Mouse (Mus musculus) E14TG2a.4 (cell line): Measurements from ENCODE around the gene Adora3.
"Not testable (repeated sequence)": the region's sequence is repeated elsewhere in the genome, so short reads cannot be mapped to it uniquely, and the experiment has no call there.

ENCODE experiments used
- H3K27me3 ChIP-seq: 2 replicates; pipeline ENCODE4 v1.6.1; 2014; ENCODE audit warnings: low read length, control low read depth; ENCODE audit not compliant: insufficient read depth
- H3K36me3 ChIP-seq: 2 replicates; pipeline ENCODE4 v1.6.1; 2014; ENCODE audit warnings: low read length, control low read depth; ENCODE audit not compliant: insufficient read depth
- H3K4me1 ChIP-seq: replicated peaks from 2 replicates; pipeline ENCODE4 v1.6.1; 2014; ENCODE audit warnings: low read depth, low read length, control low read depth
- H3K4me3 ChIP-seq: replicated peaks from 2 replicates; pipeline ENCODE4 v1.5.1; 2014; ENCODE audit warnings: mild to moderate bottlenecking, low read length
- H3K9me3 ChIP-seq: 2 replicates; pipeline ENCODE4 v1.6.1; 2014; ENCODE audit warnings: low read length, control low read depth
- CTCF ChIP-seq: conservative IDR thresholded peaks from 2 replicates; pipeline ENCODE4 v1.5.1; 2014; ENCODE audit warnings: low read length
- NANOG ChIP-seq: IDR thresholded peaks from 2 replicates; pipeline ENCODE4 v1.6.1; 2014; ENCODE audit warnings: borderline replicate concordance, low read length, mixed read lengths
- POU5F1 ChIP-seq: IDR thresholded peaks from 2 replicates; pipeline ENCODE4 v1.6.1; 2014; ENCODE audit warnings: low read length, borderline replicate concordance

The Adora3 gene

DNA sequence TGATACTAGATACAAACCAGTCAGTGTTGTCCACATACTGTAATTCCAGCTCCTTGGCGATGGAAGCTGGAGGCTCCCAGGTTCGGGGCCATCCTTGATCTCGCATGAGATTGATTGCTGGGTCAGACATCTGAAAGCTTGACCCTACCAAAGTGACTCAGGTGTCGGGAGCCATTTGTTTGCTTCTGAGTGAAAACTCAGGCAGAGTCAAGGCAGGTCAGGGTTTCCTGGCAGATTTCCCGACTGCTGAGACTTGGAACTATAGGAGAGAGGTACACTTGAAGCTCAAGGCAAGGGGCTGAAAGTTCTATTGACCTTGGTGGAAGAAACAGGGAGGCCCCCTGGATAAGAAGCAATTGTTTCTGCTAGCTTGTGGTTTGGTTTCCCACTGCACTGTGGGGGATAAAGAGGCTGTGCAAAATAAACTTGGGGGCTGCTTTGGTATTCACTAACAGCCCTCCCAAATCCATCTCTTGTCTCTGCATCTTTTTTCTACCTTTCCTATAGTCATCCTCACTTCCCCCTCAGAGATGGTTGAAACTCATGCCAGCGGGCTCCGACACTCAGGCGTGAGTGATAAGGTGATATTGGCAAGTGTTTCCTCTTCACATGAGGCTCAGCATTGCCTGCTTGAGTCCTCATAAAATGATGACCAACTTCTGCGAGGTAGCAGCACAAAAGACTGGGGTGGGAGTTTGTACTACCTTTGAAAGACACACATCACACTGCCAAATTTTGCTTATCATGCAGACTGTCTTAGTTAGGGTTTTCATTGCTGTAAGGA is 41.6 kb downstream of the Adora3 start:
- no peak overlapping the region for H3K4me3 ChIP-seq
- no peaks in the 10 kb centered on the region for H3K9me3 ChIP-seq
- peaks cover 9% of the 10 kb centered on the region; the same call in 1 of the 2 replicates for H3K27me3 ChIP-seq
- TF ChIP-seq CTCF (no peak), NANOG (no peak), POU5F1 (no peak)
- no peaks in the 10 kb centered on the region for H3K4me1 ChIP-seq
- no peaks in the 10 kb centered on the region for H3K36me3 ChIP-seq

DNA sequence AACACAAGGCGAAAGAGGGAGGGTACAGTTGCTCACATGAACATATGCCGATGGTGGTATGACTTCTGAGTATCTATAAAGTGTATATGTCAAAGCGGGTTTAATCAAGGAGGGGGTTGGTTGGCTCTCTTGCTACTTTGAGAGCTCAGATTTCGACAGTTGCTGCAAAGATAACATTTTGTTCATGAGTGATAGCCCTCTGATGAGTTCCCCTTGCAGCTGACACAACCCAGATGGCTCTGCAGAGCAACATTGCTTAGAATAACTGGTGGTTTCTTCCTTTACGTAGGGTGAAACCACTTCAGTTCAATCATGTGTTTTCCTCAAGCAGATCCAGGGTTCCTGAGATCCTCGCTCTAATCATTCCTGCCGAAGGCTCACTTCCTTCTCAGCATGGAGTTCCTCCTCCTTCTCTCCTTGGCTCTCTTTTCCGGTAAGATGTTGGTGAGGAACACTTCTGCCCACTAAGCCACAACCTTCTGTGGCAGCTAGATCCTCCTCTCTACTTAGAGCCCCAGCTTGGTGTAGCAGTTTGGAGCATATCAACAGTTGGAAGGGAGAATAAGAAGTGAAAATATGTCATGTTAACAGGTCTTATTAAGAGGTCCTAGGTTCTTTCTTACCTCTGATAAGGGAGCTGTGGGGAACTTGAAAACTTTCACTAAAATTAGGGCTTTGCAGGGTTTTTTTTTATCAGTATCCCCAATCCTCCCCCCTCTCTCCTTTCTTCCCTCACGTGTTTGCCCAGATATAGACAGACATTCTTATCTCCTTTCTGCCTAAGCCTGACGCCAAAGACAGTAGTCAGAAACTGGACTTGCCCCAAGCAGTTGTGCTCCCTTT is 43.4 kb downstream of the Adora3 start:
- no peaks in the 10 kb centered on the region for H3K36me3 ChIP-seq
- no peak for TF ChIP-seq NANOG
- no peaks in the 10 kb centered on the region for H3K4me1 ChIP-seq

DNA sequence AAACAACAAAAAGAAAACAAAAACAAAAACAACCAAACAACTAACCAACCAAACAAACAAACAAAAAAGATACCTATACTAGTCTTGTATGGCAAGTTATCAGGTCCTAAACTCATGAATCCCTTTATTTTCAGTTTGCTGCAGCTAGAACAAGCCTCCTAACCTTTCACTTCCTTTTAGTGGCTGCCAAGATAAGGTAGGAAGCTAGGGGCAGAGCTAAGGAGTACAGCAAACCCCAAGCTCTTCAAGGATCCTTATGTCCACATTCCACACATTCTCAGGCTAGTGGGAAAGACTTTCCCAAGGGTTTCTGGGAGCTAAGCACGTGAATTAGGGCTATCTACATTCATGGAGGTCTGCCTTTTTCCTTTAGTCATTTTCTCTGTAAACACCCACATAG is 44.6 kb downstream of the Adora3 start:
- H3K9me3 ChIP-seq, result no peaks in the 10 kb centered on the region
- no peak for TF ChIP-seq CTCF
- no peak for TF ChIP-seq POU5F1
- TF ChIP-seq NANOG, result no peak
- no peaks in the 10 kb centered on the region for H3K4me1 ChIP-seq
- peaks cover 9% of the 10 kb centered on the region; the same call in 1 of the 2 replicates for H3K27me3 ChIP-seq
- H3K4me3 ChIP-seq, result no peak overlapping the region
- H3K36me3 ChIP-seq, result no peaks in the 10 kb centered on the region

More for the DNA sequence above, 43.4 kb downstream of the Adora3 start:
- H3K27me3 ChIP-seq, result peaks cover 9% of the 10 kb centered on the region; the same call in 1 of the 2 replicates
- H3K4me3 ChIP-seq, result no peak overlapping the region
- no peaks in the 10 kb centered on the region for H3K9me3 ChIP-seq

DNA sequence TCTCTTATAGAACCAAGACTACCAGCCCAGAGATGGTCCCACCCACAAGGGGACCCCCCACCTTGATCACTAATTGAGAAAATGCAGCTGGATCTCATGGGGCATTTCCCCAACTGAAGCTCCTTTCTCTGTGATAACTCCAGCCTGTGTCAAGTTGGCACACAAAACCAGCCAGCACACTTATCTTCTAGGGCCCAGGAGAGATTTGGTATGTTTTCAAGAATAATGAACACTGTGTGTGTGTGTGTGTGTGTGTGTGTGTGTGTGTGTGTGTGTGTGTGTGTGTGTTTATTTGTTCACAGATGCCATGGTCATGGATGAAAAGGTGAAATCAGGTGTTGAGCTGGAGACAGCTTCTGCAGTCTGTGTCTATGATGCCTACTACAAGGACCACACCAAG is 45.8 kb downstream of the Adora3 start:
- not testable (repeated sequence) for H3K4me1 ChIP-seq, H3K4me3 ChIP-seq, H3K9me3 ChIP-seq, H3K27me3 ChIP-seq, H3K36me3 ChIP-seq

DNA sequence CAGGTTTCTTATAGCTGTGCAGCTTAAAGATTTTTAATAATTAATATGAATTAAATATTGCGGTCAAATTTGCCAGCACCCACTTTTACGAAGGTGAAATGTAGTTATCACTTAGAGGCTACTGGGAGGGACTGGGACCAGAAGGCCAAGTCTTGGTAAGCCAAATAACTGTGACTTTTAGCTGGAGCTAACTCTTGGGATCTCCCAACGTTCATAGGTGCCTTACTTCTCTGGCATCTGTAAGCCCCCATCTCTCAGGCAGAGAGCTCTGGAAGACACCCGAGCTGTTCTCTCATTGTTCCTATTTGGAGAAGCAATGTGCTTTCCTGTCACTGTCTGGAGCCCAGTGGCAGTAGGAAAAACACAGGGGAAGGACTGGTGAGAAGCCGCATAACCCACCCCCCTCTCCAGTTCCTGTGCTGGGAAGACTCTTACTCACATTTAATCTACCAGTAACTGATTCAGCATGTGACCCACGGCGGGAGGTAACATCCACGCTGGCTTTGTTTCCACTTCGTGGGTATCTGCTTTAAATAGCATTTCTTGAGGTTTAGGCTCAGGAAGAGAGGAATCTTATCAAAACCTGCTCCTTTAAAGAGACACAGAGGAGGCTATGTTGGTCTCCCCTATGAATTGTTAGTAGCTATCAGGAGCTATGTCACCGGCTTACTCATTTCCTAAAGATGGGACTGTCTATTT is 47.1 kb downstream of the Adora3 start:
- H3K4me1 ChIP-seq, result no peaks in the 10 kb centered on the region
- no peaks in the 10 kb centered on the region for H3K9me3 ChIP-seq
- no peaks in the 10 kb centered on the region for H3K36me3 ChIP-seq
- no peak for TF ChIP-seq POU5F1
- no peak for TF ChIP-seq NANOG
- TF ChIP-seq CTCF, result no peak
- no peak overlapping the region for H3K4me3 ChIP-seq
- peaks cover 9% of the 10 kb centered on the region; the same call in 1 of the 2 replicates for H3K27me3 ChIP-seq

DNA sequence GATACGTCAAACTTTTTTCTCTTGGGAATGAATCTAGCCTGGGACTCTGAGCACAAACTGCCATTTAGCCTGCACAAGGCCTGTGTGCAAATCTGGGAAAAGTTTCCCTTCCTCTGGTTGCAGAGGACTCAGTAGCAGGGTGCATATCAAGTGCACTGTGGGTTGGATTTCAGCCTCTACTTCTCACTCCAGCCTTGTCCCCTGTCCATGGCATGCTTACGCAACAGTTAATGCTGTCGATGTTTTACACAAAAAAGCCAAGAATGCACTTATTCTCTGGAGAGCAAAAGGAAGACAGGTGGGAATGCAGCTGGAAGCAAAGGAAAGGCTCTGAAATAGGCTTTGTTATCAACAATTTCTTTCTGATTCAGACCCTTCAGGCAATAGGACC is 47.7 kb downstream of the Adora3 start:
- Histone ChIP-seq H3K4me1 (no peaks in the 10 kb centered on the region), H3K9me3 (no peaks in the 10 kb centered on the region), H3K27me3 (peaks cover 7% of the 10 kb centered on the region; the same call in 1 of the 2 replicates), H3K4me3 (no peak overlapping the region), H3K36me3 (no peaks in the 10 kb centered on the region)
- no peak for TF ChIP-seq NANOG
- no peak for TF ChIP-seq POU5F1
- TF ChIP-seq CTCF, result no peak

DNA sequence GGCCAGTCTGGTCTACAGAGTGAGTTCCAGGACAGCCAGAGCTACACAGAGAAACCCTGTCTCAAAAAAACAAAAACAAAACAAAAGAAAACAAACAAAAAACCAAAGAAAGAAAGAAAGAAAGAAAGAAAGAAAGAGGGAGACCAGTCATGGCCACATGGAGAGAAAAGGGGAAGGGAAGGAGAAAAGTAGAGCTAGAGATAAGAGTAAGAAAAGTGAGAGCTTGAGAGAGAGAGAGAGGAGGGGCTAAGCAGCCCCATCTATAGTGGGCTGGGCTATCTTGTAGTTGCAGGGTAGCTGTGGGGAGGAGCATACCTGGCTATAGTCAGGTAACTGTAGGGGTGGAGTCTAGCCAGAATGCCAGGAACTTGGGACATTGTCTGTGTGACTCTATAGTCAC is 50.1 kb downstream of the Adora3 start:
- not testable (repeated sequence) for H3K4me1 ChIP-seq, H3K27me3 ChIP-seq, H3K36me3 ChIP-seq, H3K9me3 ChIP-seq, H3K4me3 ChIP-seq

DNA sequence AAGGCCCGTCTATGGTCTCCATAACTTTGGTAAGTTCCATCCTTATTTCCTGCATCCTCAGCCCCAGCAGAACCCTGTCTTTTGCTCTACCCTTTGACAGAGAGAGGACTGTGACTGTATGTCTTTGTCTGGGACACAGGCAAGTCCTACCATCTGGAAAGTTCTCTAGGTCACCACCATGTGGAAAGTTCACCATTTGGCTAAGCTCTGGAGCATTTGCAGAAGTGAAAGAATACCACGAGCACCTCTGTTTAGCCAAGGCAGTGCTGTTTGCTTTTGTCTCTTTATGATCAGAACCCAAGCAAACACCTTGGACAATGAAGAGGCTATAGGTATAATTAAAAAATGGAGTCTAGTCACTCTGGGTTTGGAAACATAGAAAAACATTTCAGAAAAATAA is 51.3 kb downstream of the Adora3 start:
- H3K4me1 ChIP-seq, result no peaks in the 10 kb centered on the region
- H3K9me3 ChIP-seq, result no peaks in the 10 kb centered on the region
- no peak overlapping the region for H3K4me3 ChIP-seq
- H3K36me3 ChIP-seq, result no peaks in the 10 kb centered on the region
- TF ChIP-seq CTCF (no peak), POU5F1 (no peak), NANOG (no peak)
- H3K27me3 ChIP-seq, result no peaks in the 10 kb centered on the region

DNA sequence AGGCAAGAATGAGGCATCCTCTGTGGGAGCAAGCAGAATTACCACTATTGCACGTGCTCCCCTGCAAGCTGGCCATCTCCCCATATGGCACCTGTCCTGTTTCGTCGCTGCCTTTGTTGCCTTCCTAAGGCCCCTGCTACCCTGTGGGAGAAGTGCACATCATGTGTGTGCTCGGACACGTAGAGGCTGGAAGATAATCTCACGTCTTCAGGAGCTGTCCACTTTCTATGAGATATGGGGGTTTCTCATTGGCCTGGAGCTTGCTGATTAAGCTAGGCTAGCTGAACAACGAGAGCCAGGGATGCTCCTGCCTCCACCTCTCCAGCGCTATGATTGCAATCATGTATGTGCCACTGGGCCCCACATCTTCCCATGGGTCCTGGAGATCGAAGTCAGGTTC is 54.0 kb downstream of the Adora3 start:
- no peaks in the 10 kb centered on the region for H3K27me3 ChIP-seq
- no peaks in the 10 kb centered on the region for H3K9me3 ChIP-seq
- H3K4me1 ChIP-seq, result peaks cover 22% of the 10 kb centered on the region
- H3K36me3 ChIP-seq, result no peaks in the 10 kb centered on the region
- no peak overlapping the region for H3K4me3 ChIP-seq
- TF ChIP-seq NANOG (no peak), CTCF (no peak), POU5F1 (no peak)
